Mouse (Mus musculus) G1E (cell line): ENCODE measurements around the gene Bbs9.

ENCODE experiments used
- CTCF ChIP-seq: IDR thresholded peaks from 2 replicates; pipeline ENCODE4 v1.5.1; 2012; ENCODE audit warnings: low read depth, low read length, inconsistent platforms, mixed read lengths
- GATA1 ChIP-seq: IDR thresholded peaks from 2 replicates; pipeline ENCODE4 v1.6.1; 2012; ENCODE audit warnings: borderline replicate concordance, low read length, inconsistent platforms, mixed read lengths
- GATA2 ChIP-seq: IDR thresholded peaks from 2 replicates; pipeline ENCODE4 v1.6.1; 2012; ENCODE audit warnings: low read depth, low read length, inconsistent platforms, borderline replicate concordance
- POLR2AphosphoS5 ChIP-seq: IDR thresholded peaks from 2 replicates; pipeline ENCODE4 v1.6.1; 2012; ENCODE audit warnings: low read depth, low read length, inconsistent platforms; ENCODE audit not compliant: insufficient replicate concordance
- TAL1 ChIP-seq: conservative IDR thresholded peaks from 2 replicates; pipeline ENCODE4 v1.6.1; 2012; ENCODE audit warnings: low read depth, low read length, inconsistent platforms, mixed read lengths

- TF ChIP-seq CTCF (no peak), TAL1 (no peak), GATA1 (no peak), POLR2AphosphoS5 (no peak), GATA2 (no peak)
Measured at GRCm38 (mm10) chr9:22767860-22768259, 292.3 kb downstream of the Bbs9 start.
